Mouse (Mus musculus): ENCODE results near the gene Lrrc55. TPM values are rescaled to one million over a fixed set of nuclear protein-coding genes. Genes with fewer than 3 reads are reported as not detected.

Lrrc55 gene
- polyA plus RNA-seq (2012; rRNA removed; ENCODE audit: low replicate concordance) = 0.40 and 7.8 TPM in 2 replicates

GRCm38 (mm10) chr2:85196901-85197300 is at the start of gene Lrrc55:
Gene Lrrc55 (minus strand): TSS chr2:85197197.

GRCm38 (mm10) chr2:85136089-85136488 is 60.9 kb downstream of the Lrrc55 start, which contains the start of gene Aplnr:
Gene Aplnr (plus strand): TSS chr2:85136225.

Other genes with a start within 250 kb of the Lrrc55 start
- 0.60 and 1.3 TPM in 2 replicates for gene Prg2, start 216.7 kb downstream of the Lrrc55 start, polyA plus RNA-seq (2012; rRNA removed; ENCODE audit: low replicate concordance)
- gene Prg3, start 209.0 kb downstream of the Lrrc55 start, polyA plus RNA-seq (2012; rRNA removed; ENCODE audit: low replicate concordance) = not detected in 2 replicates
- gene Ssrp1, start 160.0 kb downstream of the Lrrc55 start, polyA plus RNA-seq (2012; rRNA removed; ENCODE audit: low replicate concordance) = 78.5 and 192 TPM in 2 replicates
- gene P2rx3, start 159.7 kb downstream of the Lrrc55 start, polyA plus RNA-seq (2012; rRNA removed; ENCODE audit: low replicate concordance) = 0.64 and 1.4 TPM in 2 replicates
- 151 and 196 TPM in 2 replicates for gene Tnks1bp1, start 149.2 kb downstream of the Lrrc55 start, polyA plus RNA-seq (2012; rRNA removed; ENCODE audit: low replicate concordance)
- 46.0 and 78.6 TPM in 2 replicates for gene Aplnr, start 61.0 kb downstream of the Lrrc55 start, polyA plus RNA-seq (2012; rRNA removed; ENCODE audit: low replicate concordance)
- gene Olfr987, start 142.1 kb upstream of the Lrrc55 start, polyA plus RNA-seq (2012; rRNA removed; ENCODE audit: low replicate concordance) = not detected in 2 replicates
- not detected in 2 replicates for gene Olfr988, start 166.0 kb upstream of the Lrrc55 start, polyA plus RNA-seq (2012; rRNA removed; ENCODE audit: low replicate concordance)
- gene Olfr992, start 212.3 kb upstream of the Lrrc55 start, polyA plus RNA-seq (2012; rRNA removed; ENCODE audit: low replicate concordance) = not detected in 2 replicates
- gene Olfr993, start 217.7 kb upstream of the Lrrc55 start, polyA plus RNA-seq (2012; rRNA removed; ENCODE audit: low replicate concordance) = not detected in 2 replicates
- gene Olfr994, start 239.3 kb upstream of the Lrrc55 start, polyA plus RNA-seq (2012; rRNA removed; ENCODE audit: low replicate concordance) = not detected in 2 replicates
- gene Olfr995, start 246.4 kb upstream of the Lrrc55 start, polyA plus RNA-seq (2012; rRNA removed; ENCODE audit: low replicate concordance) = not detected in 2 replicates